Mouse (Mus musculus): ENCODE results near the gene 9130008F23Rik. TPM values are rescaled to one million over a fixed set of nuclear protein-coding genes. Genes with fewer than 3 reads are reported as not detected.

Gene 9130008F23Rik
- total RNA-seq, 1 experiment from 2014 or later = 0.63 TPM

Other genes starting within 250 kb of the 9130008F23Rik start
- not detected in 2 replicates for gene Esp3, start 248.5 kb downstream of the 9130008F23Rik start, total RNA-seq (2021)
- gene Esp1, start 153.4 kb downstream of the 9130008F23Rik start, total RNA-seq (2021) = not detected in 2 replicates
- not detected in 2 replicates for gene Crisp2, start 73.6 kb downstream of the 9130008F23Rik start, total RNA-seq (2021)
- gene Rhag, start 69.4 kb downstream of the 9130008F23Rik start, total RNA-seq (2021) = 0.98 and 4.2 TPM in 2 replicates
- not detected in 2 replicates for gene Glyatl3, start 33.8 kb upstream of the 9130008F23Rik start, total RNA-seq (2021)
- gene Mut, start 54.1 kb upstream of the 9130008F23Rik start, total RNA-seq (2021) = 140 and 156 TPM in 2 replicates
- 7.7 and 8.4 TPM in 2 replicates for gene Cenpq, start 54.5 kb upstream of the 9130008F23Rik start, total RNA-seq (2021)